Mouse (Mus musculus): ENCODE measurements at regions not wholly inside any gene's neighbourhood (a gene's known extent, or its start where the extent isn't known, plus 50 kb on each side); places are given as distances from the start of the nearest gene placed in this dataset.

DNA sequence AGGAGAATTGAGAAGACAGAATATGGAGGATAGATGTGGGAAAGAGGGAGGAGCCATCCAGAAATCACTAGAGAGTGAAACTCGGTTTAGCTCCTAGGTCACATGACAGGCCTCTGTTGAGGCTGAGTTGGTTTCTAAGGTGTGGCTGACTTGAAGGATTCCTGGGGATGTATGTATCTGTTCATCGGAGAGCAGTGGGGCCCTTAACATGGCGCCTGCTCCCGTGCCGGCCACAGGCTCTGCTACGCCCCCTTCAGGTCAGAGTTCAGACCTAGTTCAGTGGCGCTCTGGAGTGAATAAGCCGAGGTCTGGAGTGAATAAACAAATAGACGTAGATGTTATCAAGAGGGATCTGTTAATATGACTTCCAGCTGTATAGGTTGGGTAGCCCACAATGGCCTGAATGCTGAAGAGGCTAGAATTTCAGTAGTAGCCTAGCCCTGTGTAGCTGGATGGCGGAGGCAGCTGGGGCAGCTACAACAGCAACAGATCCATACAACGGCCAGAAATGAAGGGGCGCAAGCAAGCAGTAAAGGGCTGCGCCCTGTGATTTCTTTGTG, 239.4 kb downstream of the Gm10260 start:
- DNase-seq (ENCODE audit: low spot score in 2 of 2) = no peak

GRCm38 (mm10) chr13:97516731-97517130, 243.7 kb downstream of the Gm10260 start:
- no peak for DNase-seq (ENCODE audit: low spot score in 2 of 2)

DNA sequence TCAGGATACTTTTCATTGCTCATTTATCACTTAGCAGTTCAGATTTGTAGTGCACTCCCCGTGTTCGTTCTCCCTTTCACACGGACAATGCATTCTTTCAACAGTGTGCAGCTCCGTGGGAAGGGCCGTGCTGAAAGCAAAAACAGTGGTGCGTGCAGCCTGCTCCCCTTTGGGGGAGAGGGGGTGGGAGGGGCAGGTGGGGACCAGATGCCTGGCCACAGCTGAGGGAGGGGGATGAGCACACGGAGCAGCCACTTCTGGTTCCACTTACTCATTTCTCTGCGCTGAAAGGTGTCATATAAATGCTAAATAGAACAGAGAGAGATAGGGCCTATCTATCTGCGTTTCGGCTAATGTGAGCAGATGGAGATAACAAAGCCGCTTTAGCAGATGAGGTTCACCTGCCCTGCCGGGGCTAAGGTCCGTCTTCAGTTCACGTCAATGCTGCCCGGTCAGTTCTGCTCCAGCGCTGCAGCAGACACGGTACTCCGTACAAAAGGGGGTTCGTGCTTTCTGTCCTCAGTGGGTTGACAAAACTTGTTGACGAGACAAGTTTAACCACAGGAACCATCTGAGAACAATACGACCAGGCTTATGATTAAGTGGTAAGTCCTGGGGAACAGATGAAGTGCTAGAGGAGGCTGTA, 245.9 kb downstream of the Gm10260 start:
- DNase-seq (ENCODE audit: low spot score in 2 of 2) = no peak

DNA sequence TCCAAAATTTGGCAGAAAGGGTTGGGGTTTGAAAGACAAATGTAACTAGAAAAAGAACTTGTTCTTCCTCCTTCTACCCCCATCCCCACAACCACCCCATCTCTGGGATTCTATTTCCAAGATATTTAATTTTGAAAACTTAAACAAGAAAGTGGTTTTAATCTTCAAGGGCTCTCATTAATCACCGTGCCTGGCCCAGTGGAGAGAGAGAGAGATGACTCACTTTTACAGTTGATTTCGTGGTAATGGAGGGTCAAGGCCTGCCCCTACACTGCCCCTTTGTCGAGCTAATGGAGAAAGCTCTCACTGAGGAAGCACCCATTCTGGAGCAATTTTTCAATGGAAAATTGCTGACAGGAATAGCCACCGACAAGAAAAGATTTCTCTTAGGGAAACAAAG, 247.9 kb downstream of the Gm10260 start:
- DNase-seq (ENCODE audit: low spot score in 2 of 2) = no peak

DNA sequence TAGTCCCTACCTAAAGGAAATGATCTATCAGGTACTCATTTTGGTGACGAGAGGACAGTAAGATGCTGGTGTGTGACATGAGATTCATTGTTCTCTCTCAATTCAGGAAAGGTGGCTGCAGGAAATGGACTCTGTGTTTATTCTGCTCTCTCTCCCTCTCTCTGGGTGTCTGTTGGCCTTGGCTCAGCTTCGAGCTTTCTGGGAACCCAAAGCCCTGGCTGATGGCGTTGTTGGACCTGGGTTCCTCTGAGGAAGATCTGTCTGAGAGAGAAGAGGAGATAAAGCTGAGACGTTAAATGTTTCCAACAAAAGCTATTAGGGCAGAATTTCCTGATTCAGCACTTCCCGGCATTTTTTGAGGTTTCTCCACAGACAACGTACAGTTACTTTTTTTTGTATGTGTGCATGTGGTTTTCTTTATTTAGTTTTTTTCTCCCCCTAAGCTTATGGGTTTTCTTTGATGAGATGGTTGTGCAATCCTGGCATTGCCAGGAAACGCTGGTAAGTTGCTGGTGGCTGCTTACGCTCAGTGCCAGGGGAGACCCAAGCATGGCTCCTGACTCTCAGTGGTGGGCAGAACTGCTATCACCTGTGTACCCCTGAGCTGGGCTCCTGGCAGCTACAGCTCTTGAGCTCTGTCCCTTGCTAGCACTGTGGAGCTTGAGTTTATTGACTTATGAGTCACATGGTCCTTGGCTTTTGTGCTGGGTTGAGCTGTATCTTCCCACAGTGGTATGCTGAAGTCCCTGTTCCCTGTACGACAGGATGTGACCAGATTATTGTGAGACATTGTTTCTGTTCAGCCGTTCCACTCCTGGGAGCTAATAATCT, 249.8 kb downstream of the Gm10260 start:
- DNase-seq (ENCODE audit: low spot score in 2 of 2) = no peak

DNA sequence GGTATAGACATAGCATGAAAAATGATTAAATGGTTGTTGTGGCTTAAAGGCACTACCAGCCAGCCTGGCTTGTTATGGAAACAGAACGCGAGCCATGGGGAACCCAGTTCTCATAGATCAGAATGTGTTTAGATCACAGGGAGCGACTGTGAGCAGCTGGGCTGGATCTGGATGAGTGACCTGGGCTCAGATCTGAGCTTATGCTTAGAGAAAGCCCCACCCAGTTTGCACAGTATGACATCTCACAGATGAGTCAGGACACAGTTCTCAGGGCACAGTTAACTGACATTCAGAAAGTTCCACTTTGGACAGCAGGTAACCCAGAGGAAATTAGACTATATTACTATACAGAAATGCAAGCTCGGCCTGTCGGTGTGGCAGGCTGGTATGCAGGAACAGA, 255.5 kb downstream of the Gm10260 start:
- no peak for DNase-seq (ENCODE audit: low spot score in 2 of 2)

DNA sequence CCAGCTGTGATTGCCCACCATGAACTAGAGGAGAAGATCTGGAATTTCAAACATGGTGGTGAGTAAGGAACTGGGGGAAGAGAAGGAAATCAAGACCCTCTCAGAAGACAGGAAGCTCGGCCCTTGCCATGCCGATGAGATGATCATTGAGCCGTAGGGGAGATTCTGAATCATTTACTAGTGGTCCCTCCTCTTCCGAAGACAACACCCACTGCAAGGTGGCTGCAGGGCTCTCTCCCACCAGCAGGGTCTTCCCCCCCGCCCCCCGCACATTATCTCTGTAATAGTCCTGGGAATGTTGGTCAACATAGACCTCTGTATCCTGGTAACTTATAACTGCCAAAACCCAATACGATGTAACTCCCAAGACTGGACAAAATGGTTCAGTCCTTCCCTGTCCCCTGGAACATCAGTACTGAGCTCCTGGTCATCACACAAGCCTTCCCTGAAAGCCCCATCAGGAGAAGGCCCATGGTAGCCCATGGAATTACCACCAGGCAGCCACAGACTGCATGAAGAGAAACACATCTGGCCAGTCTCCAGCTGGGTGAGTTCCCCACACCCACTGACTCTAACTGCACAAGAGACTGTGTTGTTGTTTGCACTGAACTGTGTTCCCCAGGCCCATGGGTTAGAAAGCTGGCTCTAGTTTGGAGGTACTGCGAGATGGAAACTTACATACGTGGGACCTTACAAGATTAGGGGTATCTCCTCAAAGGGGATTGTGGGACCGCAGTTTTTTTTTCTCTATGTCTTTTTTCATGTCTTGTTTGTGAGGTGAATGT, 256.3 kb downstream of the Gm10260 start:
- no peak for DNase-seq (ENCODE audit: low spot score in 2 of 2)

DNA sequence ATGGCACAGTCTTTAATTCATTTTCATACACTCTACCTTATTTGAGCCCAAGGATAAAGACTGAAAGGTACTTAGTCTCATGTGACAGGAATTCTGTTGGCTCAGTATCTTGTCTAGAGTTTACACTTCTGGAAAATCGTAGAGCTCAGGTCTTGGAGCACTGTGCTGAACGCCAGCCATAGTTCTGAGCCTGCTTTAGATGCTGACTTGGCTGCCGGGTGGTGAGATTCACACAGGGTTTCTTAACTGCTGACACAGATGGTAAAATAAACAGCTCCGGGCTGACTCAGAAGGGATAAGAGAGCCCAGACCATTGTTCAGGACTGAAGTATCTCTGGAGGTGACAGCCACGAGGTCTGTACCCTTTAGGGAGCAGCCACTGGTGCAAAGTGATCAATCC, 257.0 kb downstream of the Gm10260 start:
- no peak for DNase-seq (ENCODE audit: low spot score in 2 of 2)

DNA sequence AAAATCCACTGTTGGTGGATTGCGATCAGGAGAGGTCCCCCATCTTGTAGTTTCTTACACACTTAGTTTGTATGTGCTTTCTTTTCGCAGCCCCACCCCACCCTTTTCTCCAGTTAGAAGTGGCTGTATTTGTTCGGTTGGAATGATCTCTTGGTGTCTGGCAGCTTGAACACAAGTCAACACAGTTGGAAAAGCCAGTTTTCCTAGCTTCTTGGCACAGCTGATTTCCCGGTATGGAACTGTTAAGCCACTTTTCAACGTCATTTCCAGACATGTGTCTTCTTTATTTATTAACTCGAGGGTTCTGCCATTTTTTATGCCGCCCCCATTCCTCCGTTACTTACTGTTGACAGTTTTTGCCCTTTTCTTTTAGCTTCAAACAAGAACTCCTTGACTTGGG, 259.2 kb downstream of the Enc1 start:
- no peak for DNase-seq (ENCODE audit: low spot score in 2 of 2)

DNA sequence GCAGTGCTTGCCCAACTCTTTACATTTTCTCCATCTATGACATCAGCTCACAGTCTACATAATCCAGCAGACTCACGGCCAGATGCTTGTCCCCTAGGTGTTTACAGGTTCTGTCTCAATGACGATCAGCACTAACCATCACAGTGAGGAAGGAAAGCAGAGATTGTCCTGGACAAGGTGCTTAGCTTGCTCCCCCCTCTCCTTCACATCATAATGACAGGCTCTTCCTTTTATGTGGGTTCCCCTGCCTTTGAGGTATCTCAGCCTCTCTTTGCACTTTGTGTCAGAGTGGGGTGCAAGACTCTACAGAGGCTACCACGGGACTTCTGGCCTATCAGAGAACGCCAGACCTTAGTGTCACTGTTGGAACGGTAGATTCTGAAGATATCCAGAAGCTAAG, 258.1 kb downstream of the Enc1 start:
- no peak for DNase-seq (ENCODE audit: low spot score in 2 of 2)

DNA sequence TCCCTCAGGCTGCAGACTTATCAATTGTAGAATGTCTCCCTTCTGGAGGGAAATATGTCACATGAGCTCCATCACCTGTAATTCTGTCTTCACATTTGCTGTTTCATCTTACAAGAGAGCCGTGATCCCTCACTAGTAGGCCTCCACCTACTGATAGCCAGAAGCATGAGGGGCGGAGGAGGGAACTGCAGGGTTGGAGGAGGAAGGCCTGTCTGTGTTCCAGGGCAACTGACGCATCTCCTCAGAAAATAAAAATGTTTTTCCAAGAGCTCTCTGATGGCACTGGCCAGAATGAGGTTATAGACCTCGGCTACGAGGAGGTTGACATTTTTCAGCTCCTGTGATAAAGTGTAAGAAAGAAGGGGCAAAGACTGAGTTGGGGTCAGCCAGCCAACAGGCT, 257.0 kb downstream of the Enc1 start:
- DNase-seq (ENCODE audit: low spot score in 2 of 2) = no peak

GRCm38 (mm10) chr13:97494770-97495169, 253.9 kb downstream of the Enc1 start:
- no peak for DNase-seq (ENCODE audit: low spot score in 2 of 2)

GRCm38 (mm10) chr13:97493836-97494235, 252.9 kb downstream of the Enc1 start:
- no peak for DNase-seq (ENCODE audit: low spot score in 2 of 2)

GRCm38 (mm10) chr13:97492958-97493735, 252.2 kb downstream of the Enc1 start:
- no peak for DNase-seq (ENCODE audit: low spot score in 2 of 2)

- no peak for DNase-seq (ENCODE audit: low spot score in 2 of 2)
Measured at GRCm38 (mm10) chr13:97491865-97492847, 251.3 kb downstream of the Enc1 start.

- no peak for DNase-seq (ENCODE audit: low spot score in 2 of 2)
Measured at GRCm38 (mm10) chr13:97490131-97490530, 249.2 kb downstream of the Enc1 start.

DNA sequence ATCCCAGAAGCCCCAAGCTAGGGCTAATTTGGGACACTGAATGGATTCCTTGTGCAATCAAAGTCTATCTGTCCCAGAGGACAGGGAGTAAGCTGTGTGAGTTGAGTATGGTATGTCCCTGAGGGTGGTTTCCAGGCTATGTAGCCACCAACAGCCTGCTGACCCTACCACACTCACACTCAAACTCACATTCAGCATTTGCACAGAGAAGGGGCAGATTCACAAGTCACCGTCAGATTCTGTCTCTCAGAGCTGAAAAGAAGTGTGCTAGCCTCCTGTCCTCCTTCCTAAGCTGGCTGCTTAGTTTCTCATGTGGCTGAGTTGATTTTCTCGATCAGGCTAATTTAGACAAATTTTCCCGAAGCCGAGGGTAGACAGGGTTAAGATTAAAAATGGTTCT, 248.8 kb downstream of the Enc1 start:
- no peak for DNase-seq (ENCODE audit: low spot score in 2 of 2)

DNA sequence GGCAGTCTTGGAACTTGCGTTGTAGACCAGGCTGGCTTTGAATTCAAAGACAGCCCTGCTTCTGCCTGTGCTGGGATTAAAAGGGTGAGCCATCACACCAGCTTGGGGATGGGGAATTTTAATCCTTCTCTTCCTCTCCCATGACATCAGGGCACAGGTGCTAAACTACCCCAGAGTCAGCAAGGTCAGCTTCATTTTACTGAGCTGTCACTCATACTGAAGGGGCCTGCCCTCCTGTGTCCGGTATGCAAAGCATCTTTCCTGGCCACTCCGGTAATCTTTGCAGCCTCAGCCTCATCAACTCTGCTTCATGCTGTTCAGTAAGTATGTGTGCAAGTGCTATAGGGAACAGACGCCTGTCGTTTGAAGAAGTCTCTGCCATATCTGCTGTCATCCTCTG, 248.1 kb downstream of the Enc1 start:
- no peak for DNase-seq (ENCODE audit: low spot score in 2 of 2)

DNA sequence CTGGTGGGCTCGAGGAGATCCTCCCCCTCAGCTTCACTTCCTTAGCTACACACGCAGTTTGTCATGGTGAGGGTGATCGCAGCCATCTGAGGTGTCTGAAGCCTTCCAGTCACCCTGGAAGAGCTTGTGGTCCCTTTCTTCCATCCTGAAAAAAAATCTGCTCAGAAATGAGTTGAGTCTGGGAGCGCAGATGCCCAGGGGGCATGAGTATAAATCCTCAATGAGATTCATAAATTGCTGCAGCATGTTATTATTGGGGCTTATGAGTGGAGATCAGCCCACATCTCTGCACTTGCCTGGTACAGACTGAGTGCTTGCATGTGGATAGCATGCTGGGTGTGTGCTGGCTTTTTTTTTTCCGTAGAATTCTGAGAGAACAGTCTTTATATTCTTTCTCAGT, 247.6 kb downstream of the Enc1 start:
- no peak for DNase-seq (ENCODE audit: low spot score in 2 of 2)

DNA sequence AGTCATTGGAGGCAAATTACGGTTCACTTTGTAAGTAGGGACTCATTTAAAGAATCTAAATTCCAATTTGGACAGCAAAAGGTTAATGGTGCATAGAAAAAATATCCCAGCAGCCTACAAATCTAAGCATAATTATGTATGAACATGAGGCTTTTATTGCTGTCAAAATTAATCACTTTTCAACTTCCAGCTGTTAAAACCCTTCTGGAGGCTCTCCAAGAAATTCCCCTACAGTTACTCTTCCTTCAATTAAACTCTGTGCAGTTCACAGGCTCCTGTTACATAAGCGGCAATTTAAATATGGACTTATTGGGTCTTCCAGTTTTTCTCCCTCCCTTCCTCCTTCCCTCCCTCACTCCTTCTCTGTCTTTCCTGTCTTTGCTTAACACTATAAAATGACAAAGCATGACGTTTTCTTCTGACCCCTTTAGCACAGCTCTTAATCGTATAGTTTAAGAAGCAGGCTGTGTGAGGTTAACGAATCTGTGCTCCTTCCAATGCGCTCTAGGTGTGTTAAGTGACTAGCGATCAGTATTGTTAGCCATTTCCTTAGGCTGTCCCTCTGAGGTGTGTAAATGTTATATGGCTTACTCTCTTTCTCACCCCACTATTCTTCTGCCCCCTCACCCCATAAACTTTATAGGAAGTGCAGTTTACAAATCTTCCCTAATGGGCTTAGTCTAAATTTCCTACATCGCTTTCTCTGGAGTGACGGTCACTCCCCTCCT, 247.0 kb downstream of the Enc1 start:
- no peak for DNase-seq (ENCODE audit: low spot score in 2 of 2)
